Mouse (Mus musculus): ENCODE measurements around the gene C1qtnf12.

C1qtnf12 gene

DNA sequence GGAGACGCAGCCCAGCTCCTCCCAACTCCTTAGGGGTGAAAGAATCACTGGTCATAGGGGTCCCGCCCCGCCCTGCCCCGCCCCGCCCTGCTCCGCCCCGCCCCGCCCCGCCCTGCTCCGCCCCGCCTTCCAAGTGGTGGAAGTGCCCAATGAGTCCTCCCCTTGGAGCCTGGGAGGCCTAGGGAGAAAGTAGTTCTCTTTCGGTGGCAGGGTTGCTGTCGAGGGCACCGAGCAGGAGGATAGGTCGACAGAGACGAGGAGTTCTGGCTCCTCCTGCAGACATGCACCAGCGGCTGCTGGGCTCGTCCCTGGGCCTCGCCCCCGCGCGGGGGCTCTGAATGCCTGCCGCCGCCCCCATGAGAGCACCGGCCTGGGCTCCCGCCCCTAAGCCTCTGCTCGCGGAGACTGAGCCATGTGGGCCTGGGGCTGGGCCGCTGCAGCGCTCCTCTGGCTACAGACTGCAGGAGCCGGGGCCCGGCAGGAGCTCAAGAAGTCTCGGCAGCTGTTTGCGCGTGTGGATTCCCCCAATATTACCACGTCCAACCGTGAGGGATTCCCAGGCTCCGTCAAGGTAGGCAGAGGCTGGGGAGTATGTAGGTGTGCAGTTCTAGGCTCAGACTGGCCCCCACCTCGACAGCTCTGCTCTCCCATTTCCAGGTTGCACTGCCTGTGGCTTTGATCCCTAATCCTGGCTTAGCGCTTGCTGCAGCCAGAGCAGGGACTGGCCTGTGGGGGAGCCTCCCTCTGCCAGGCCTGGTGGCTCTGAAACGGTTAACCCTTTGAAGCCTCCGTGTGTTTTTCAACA lies at the start of gene C1qtnf12:
Gene C1qtnf12 (plus strand): TSS at position 152 of the 805 bp plus-strand sequence.
- peak; percentile 23; the same call in 1 of the 2 replicates for ATAC-seq (ENCODE audit: insufficient number of reproducible peaks, low FRiP score, low TSS enrichment)

DNA sequence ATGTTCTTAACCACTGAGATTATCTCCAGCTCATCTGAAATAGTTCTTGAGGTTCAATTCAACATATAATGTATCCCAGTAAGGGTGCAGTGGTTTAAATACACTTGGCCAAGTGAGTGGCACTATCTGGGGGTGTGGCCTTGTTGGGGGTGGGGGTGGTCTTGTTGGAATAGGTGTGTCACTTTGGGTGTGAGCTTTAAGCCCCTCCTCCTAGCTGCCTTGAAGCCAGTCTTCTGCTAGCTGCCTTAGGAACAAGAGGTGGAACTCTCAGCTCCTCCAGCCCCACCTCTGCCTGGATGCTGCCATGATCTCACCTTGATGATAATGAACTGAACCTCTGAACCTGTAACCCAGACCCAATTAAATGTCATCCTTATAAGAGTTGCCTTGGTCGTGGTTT lies 30.1 kb upstream of the C1qtnf12 start:
- no peak for ATAC-seq (ENCODE audit: insufficient number of reproducible peaks, low FRiP score, low TSS enrichment)

DNA sequence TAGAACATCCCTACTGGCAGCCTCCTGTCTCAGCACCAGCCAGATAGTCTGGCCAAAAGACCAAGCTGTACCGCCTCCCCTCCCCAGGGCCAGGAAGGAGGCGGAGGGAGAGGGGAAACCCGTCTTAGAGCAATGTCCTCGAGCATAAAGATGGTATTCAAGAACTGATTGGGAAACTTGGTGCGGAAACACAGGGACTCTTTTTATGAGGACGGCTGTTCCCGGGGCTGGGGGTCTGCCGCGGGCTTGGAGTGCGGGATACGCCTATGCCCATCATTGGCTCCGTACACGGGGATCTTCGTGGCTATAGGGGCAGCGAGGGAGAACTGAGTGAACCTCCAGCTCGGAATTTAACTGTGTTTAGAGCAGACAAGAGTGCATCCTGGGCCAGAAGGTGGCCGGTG lies 19.1 kb upstream of the C1qtnf12 start:
- ATAC-seq (ENCODE audit: insufficient number of reproducible peaks, low FRiP score, low TSS enrichment) = peak; percentile 27; the same call in 1 of the 2 replicates

DNA sequence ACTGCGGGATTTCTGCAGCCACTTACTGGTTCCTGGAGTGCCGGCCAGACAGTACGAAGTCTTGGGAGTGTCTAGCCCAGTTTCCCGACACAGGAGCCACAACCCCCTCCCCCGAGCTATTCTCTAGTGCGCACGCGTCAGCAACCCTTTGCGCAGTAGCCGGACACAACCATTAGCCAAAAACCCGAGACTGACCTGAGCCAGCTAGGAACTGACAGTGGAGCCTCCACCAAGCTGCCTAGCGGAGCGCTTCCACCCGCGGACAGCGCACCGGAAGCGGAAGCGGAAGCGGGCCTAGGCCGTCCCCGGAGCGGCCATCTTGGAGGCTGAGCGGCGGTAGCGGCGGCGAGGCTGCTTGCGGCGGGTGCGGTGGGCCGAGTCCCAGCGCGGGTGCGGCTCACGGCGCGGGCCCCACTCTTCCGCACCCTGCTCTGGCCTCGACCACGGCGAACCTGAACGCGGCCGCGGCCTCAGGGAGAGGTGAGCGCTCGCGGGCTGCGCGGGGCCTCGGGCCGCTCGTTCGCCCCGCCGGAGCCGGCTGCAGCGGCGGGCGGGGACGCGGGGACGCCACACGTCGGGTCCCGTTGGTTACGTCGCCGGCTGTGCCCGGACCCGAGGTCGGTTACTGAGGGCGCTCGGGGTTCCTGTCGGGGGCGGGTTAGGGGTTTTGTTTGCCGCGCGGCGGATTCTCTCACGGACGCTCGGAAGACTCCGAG lies 18.4 kb upstream of the C1qtnf12 start, which contains the start of gene Ube2j2:
Gene Ube2j2 (plus strand): TSS at position 298 of the 716 bp plus-strand sequence.
- peak; percentile 90 for ATAC-seq (ENCODE audit: insufficient number of reproducible peaks, low FRiP score, low TSS enrichment)

DNA sequence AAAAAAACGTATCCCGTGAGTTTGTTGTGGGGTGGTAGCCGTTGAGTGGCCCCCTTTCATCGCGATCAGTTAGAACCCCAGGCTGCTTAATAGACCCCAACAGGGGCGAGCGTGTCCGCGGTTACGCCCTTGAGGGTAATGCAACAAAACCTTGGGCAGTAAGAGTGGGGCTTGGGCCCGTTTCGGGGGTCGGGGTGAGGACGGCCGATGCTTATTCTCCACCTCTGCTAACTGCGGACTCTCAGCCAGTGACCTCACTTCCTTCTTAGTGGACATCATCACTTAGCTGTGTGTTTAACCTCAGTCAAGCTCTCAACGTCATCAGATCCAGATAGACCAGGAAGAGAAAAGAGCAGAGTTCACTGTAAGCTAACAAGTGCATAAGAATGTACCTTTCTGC lies 17.8 kb upstream of the C1qtnf12 start:
- no peak for ATAC-seq (ENCODE audit: insufficient number of reproducible peaks, low FRiP score, low TSS enrichment)

DNA sequence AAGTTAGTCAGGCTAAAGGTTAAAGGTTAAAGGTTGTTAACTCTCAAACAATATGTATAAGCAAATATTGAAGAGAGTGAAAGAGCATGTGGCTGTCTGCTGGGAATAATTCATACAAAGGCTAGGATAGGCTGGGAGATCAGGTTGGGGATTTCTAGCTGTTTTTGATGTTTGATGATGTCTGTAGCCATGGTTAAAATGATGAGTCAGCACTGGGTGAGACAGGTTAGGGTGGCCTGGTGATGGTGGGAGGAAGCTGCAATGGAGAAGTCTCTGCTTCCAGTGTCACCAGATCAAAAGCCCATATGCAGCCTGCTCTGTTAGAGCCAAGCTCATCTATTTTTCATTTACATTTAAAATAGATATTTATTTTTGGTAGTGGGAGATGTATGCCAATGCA lies 15.0 kb upstream of the C1qtnf12 start:
- no peak for ATAC-seq (ENCODE audit: insufficient number of reproducible peaks, low FRiP score, low TSS enrichment)

DNA sequence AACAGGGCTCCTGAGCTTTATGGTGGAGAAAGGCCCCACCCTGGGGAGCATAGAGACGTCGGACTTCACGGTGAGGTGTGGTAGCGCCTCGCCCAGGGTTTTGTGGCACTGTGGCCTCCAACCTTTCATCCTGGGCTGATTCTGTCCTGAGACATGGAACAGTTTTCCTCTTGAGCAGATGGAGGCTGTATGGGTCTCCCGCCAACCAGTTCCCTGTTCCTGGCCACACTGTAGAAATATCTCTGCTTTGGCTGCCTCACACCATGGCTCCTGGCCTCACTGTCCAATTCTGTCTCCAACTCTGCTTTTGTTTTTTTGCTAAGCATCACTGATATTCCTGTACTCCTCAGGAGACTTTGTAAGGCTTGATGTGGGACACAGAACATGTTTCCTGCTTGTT lies 6.6 kb upstream of the C1qtnf12 start:
- ATAC-seq (ENCODE audit: insufficient number of reproducible peaks, low FRiP score, low TSS enrichment) = peak; percentile 26; the same call in 1 of the 2 replicates

DNA sequence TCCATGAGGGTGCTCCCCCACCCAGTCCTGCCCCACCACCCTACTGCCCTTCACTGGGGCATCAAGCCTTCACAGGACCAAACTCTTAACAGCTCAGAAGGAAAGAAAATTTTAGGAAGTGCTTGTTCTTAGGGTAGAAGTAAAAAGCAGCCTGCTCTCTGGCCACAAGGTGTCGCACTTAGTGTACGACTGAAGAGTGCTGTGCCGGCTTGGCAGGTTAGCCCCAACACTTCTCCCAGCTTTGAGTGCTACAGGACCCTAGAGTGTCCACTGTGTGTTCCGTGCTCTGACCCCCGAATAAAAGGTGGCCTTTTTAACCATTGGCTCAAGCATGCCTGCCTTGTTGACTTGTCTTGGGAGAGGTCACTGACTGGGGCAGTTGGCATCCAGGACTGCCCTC lies 2.8 kb upstream of the C1qtnf12 start:
- ATAC-seq (ENCODE audit: insufficient number of reproducible peaks, low FRiP score, low TSS enrichment) = 0 out of 2 replicates have a peak, but pooled peaks have one; percentile 23

DNA sequence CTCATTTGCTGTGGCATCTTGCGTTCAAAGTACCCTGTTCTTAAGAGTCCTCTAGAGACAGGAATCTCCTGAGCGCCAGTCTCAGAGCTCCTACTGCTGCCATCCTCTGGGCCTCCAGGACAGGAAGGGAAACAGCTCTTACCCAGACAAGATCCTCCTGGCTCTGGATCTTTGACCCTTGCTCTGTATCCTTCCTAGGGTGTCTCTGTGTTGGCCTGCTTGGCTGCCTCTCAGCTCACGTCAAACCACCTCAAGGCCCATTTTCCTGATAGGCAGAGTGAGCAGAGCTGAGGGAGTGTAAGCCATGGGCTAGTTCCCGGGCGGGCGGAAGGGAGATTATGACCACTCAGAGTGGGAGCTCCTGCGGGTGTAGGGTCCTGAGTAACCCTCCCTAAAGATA lies 988 bp downstream of the C1qtnf12 start:
- ATAC-seq (ENCODE audit: insufficient number of reproducible peaks, low FRiP score, low TSS enrichment) = no peak

DNA sequence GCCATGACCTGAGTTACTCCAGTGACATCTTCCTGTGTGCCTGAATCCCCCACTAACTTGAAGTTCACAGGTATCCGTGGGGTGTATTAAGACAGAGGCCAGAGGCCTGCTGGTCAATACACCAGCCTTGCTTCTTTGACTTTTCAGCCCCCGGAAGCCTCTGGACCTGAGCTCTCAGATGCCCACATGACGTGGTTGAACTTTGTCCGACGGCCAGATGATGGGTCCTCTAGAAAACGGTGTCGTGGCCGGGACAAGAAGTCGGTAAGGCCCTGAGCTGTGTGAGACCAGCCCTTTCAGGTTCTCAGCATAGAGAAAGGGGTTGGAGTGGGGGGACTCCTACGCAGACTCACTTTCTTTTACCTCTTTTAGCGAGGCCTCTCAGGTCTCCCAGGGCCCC lies 2.3 kb downstream of the C1qtnf12 start:
- ATAC-seq (ENCODE audit: insufficient number of reproducible peaks, low FRiP score, low TSS enrichment) = no peak

DNA sequence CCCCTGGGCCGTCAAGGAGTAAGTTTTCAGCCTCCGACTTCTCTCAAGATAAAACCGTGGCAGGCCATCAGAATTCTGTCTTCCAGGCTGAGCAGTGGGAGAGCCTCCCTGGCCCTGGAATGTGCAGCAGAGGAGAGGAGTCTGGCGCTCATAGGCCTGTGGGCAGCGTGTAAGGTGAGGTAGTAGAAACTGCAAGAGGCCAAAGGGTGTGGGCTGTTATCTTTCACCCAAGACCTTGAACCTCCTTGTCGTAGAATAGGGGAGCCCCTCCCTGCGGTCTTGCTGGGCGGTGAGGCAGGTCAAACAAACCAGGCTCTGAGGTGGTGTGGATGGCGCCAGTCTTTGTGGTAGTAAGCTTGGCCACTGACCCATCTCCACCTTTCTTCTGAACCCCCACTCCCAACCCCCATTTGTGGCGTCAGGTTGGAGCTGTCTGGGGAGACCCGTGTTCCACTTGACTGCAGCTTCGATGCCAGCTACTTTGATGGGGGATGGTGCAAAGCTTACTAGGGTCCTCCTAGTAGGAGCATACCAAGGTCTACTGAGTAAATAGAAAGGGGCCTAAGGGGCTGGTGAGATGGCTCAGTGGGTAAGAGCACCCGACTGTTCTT lies 7.0 kb downstream of the C1qtnf12 start:
- ATAC-seq (ENCODE audit: insufficient number of reproducible peaks, low FRiP score, low TSS enrichment) = no peak

DNA sequence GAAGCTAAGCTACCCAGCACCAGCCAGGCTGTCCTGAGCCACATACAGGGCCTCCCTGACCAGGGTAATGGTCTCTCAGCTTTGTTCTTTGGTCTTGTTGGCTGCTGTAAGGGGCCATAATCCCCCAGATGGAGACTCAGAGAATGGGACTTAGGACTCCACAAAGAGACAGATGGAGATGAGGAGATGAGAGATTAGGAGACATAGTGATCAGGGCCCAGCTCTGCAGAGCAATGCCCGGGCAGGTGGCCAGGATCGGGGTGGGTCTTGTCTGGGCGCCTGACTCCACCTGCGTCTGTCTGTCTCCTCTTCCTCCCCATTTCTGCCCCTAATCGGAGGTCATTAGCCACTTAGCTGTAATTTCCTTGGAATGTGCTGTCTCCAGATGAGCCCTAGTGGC lies 8.2 kb downstream of the C1qtnf12 start:
- no peak for ATAC-seq (ENCODE audit: insufficient number of reproducible peaks, low FRiP score, low TSS enrichment)

DNA sequence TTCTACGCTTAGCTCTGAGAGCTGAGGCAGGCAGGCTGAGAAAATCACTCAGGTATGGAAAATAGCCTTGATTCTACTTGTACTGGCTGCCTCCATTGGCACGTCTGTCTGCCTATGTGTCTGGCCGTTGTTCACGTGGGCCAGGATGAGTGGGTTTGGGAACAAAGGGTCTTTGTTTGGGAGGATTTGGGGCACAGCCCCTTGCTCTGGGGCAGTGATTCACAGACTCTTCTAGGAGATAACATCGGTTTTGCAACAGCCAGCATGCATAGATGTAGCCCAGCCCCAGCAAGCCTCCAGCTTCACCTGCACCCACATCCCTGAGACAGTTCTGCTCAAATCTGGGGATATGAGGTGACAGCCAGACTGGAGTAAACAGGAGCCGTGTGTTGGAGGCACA lies 10.5 kb downstream of the C1qtnf12 start:
- ATAC-seq (ENCODE audit: insufficient number of reproducible peaks, low FRiP score, low TSS enrichment) = no peak

DNA sequence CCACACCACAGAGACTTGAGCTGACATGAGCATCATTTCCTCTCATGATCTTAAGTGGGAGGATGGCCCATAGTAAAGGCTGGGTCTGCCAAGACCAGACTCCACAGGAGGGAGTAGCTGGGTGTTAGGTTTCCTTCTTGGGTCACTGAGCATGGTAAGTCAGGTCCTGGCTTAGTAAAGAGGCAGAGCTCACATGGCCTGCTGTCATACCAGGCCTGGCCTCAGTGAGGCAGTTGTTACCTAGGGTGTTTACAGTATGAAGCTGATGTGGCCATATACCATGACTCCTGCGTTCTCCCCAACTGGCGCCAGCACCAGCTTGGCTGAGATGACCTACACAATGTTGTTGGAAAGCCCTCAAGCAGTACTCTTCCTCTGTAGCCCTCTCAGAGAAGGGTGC lies 11.1 kb downstream of the C1qtnf12 start:
- no peak for ATAC-seq (ENCODE audit: insufficient number of reproducible peaks, low FRiP score, low TSS enrichment)

DNA sequence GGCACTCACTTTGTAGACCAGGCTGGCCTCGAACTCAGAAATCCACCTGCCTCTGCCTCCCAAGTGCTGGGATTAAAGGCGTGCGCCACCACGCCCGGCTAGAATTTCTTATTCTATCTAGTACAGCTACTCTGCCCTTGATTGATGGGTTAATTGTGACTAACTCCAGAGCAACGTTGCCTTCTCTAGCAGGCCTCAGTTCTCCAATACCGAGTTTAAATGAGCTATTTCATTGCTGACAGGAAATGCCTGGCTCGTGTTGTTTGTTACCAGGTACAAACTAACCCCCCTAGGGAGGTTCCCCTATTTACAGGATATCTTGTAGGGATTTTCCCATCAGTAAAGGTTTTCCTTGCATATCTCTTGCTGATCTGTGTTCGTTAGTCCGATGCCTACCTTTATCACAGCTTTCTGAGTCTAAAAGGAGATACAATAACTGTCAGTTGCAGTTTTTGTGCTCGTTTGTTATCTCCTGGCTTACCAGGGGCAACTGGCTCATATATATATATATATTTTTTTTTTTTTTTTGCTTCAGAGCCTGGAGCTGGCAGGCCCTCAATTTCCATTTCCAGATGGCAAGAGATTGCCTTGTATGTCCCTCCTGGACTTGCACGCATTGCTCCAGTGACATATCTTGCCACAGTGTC lies 19.4 kb downstream of the C1qtnf12 start:
- no peak for ATAC-seq (ENCODE audit: insufficient number of reproducible peaks, low FRiP score, low TSS enrichment)

DNA sequence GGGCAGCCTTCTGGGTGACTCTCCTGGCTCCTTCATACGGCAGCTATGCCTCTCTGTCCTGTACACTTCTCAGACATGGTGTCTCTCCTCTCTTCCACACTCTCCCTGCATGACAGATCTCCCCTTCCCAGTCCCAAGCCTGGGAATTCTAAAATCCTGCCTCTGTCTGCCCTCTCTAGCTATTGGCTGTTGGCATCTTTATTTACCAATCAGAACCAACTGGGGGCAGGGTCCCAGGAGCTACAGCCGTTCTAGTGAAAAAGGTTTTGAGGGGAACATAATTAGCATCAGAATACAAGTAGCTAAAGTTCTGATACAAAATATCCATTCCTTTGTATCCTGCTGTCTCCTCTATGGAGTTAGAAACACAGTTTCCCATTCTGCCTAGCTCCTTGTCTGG lies 21.7 kb downstream of the C1qtnf12 start:
- no peak for ATAC-seq (ENCODE audit: insufficient number of reproducible peaks, low FRiP score, low TSS enrichment)

DNA sequence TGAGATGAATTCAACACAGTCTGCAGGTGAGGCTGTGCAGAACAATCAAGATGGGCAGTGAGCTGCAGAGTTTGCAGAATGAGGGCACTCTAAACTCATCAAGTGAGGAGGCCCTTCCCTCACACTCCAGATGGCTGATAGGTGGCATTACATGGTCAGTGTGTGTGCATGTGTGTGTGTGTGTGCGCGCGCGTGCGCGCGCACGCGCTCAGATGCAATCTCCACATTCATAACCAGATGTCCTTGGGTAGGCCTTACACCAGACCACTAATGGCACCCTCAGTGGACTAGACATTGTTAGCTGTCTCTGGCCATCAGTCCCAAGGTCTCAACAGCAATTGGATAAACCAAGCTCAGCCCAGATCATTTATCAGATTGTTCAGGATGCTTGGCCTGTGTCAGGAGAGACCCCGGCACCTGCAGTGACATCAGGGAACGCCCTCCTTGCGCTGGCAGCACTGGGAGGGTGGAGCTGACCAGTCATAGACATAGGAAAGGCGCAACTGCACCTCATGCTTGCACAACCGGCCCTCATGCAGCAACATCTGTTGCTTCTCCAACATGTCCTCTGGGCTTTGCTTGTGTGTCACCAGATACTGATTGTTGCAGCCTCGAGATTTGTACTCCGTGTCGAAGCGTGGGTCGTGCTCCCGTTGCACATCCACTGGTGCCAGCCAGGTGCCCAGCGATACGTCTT lies 29.2 kb downstream of the C1qtnf12 start:
- ATAC-seq (ENCODE audit: insufficient number of reproducible peaks, low FRiP score, low TSS enrichment) = no peak

DNA sequence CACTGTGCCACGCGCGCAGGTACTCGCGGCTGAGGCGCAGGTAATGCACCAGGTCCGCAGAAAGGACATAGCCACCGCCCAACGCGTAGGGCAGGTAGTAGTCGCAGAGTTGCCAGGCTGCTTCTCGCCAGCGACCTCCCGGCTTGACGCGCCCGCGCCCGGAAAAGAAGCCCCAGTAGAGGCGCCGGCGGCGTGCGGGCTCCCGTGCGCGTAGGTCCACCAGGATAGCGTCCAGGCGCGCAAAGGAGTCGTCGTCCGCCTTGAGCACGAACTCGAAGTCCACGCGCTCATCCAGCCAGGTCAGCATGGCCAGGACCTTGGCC lies 29.8 kb downstream of the C1qtnf12 start:
- no peak for ATAC-seq (ENCODE audit: insufficient number of reproducible peaks, low FRiP score, low TSS enrichment)

DNA sequence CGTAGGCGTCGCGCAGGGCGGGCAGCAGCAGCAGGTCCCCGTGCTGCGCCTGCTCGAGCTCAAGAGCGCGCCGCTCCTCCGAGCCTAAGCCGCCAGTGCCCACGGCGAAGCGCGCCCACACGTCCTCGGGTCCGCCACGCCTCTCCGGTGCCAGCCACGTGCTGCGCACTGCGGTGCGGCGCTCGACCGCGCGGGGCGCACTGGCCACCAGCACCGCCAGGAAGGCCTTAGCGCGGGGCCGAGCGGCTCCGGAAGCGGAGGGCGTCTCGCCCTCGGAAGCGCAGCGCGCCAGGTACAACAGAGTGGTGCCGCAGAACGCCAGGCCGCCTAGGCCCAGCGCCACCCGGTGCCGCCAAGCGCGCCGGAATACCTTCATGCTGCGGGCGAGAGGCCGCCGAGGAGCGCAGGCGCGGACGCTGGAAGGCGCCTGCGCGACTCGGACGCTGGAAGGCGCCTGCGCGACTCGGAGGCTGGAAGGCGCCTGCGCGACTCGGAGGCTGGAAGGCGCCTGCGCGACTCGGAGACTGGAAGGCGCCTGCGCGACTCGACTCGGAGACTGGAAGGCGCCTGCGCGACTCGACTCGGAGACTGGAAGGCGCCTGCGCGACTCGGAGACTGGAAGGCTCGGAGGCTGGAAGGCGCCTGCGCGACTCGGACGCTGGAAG lies 30.3 kb downstream of the C1qtnf12 start, which contains the start of the genes B3galt6 and Sdf4:
Gene B3galt6 (minus strand): TSS at position 409 of the 665 bp plus-strand sequence.
Gene Sdf4 (plus strand): TSS at position 632 of the 665 bp plus-strand sequence.
- peak; percentile 79 for ATAC-seq (ENCODE audit: insufficient number of reproducible peaks, low FRiP score, low TSS enrichment)
